Mouse (Mus musculus): Measurements from ENCODE around the gene Borcs8. TPM values are rescaled to one million over a fixed set of nuclear protein-coding genes. Genes with fewer than 3 reads are reported as not detected.

The Borcs8 gene
- 66.7 TPM for polyA plus RNA-seq (2017; shearing (Covaris generic))

GRCm38 (mm10) chr8:70139026-70139857 is at the start of gene Borcs8, which contains the start of the genes Rfxank and Mef2b:
Gene Borcs8 (plus strand): TSS chr8:70139499.
Gene Rfxank (minus strand): TSS chr8:70139154.
Gene Mef2b (plus strand): TSS chr8:70139711.

DNA sequence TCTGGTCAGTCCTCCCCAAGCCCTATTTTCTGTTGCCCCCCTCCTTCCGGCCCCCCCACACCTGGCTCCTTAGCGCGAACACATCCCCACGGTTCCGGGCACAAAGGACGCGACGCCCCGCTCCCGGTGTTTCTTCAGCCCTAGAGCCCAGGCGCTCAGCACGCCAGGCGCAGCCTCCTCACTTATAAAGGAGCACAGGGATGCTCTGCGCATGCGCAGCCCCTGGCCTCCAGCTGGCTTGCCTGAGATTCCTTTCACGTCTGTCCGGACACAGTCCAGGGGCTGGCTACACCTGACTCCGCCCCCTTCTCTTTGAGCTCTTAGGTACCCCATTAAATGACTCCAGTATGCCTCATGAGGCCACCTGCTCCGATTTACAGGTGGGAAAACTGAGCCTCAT is 18.6 kb upstream of the Borcs8 start, which contains the start of gene Ncan:
Gene Ncan (minus strand): TSS at position 207 of the 400 bp plus-strand sequence.

GRCm38 (mm10) chr8:70131166-70131883 is 8.0 kb upstream of the Borcs8 start, which contains the start of gene Nr2c2ap:
Gene Nr2c2ap (plus strand): TSS chr8:70131333.

DNA sequence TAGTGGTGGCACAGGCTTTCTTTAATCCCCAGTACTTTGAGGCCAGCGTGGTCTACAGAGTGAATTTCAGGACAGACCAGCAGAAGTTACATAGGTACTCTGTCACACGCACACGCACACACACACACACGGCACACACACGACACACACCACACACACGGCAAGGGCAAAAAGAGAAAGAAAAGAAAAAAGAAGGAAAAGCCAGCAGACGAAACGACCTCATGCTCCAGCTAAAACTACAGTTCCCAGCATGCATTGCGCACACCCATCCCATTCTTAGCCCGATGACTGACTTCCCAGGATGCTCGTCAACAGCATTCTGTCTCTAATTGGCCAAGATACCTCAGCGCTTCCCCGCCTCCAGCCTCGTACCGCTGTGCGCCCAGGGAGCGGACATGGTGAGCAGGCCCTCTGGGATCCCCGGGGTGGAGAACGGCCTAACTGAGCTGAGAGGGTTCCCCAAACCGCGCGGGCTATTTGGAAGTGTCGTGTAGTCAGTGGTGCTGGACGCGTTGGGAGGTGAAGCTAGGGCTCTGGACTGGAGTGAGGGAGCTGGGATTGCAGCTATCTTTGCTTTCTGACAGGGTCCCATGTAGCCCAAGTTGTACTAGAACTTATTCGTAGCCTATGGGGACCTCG is 32.9 kb downstream of the Borcs8 start, which contains the start of gene Tmem161a:
Gene Tmem161a (plus strand): TSS at position 314 of the 639 bp plus-strand sequence.

Other genes with a start within 250 kb of the Borcs8 start
- gene Tssk6, start 237.3 kb upstream of the Borcs8 start, polyA plus RNA-seq (2017; shearing (Covaris generic)), result 3.4 TPM
- gene Ndufa13, start 236.9 kb upstream of the Borcs8 start, polyA plus RNA-seq (2017; shearing (Covaris generic)), result 190 TPM
- not detected for gene Yjefn3, start 236.8 kb upstream of the Borcs8 start, polyA plus RNA-seq (2017; shearing (Covaris generic))
- 29.4 TPM for gene Gatad2a, start 143.1 kb upstream of the Borcs8 start, polyA plus RNA-seq (2017; shearing (Covaris generic))
- 50.6 TPM for gene Mau2, start 96.8 kb upstream of the Borcs8 start, polyA plus RNA-seq (2017; shearing (Covaris generic))
- 78.6 TPM for gene Sugp1, start 96.7 kb upstream of the Borcs8 start, polyA plus RNA-seq (2017; shearing (Covaris generic))
- gene Tm6sf2, start 66.6 kb upstream of the Borcs8 start, polyA plus RNA-seq (2017; shearing (Covaris generic)), result 0.37 TPM
- not detected for gene Hapln4, start 56.0 kb upstream of the Borcs8 start, polyA plus RNA-seq (2017; shearing (Covaris generic))
- not detected for gene Ncan, start 18.6 kb upstream of the Borcs8 start, polyA plus RNA-seq (2017; shearing (Covaris generic))
- 59.8 TPM for gene Nr2c2ap, start 8.2 kb upstream of the Borcs8 start, polyA plus RNA-seq (2017; shearing (Covaris generic))
- gene Rfxank, start 345 bp upstream of the Borcs8 start, polyA plus RNA-seq (2017; shearing (Covaris generic)), result 45.4 TPM
- gene Mef2b, start 212 bp downstream of the Borcs8 start, polyA plus RNA-seq (2017; shearing (Covaris generic)), result 2.1 TPM
- gene Tmem161a, start 32.9 kb downstream of the Borcs8 start, polyA plus RNA-seq (2017; shearing (Covaris generic)), result 64.2 TPM
- gene Slc25a42, start 72.8 kb downstream of the Borcs8 start, polyA plus RNA-seq (2017; shearing (Covaris generic)), result 14.6 TPM
- 37.7 TPM for gene Sugp2, start 94.7 kb downstream of the Borcs8 start, polyA plus RNA-seq (2017; shearing (Covaris generic))
- gene Armc6, start 95.0 kb downstream of the Borcs8 start, polyA plus RNA-seq (2017; shearing (Covaris generic)), result 15.6 TPM
- gene Homer3, start 143.3 kb downstream of the Borcs8 start, polyA plus RNA-seq (2017; shearing (Covaris generic)), result 1.3 TPM
- gene Ddx49, start 163.0 kb downstream of the Borcs8 start, polyA plus RNA-seq (2017; shearing (Covaris generic)), result 59.3 TPM
- 349 TPM for gene Cope, start 163.0 kb downstream of the Borcs8 start, polyA plus RNA-seq (2017; shearing (Covaris generic))
- not detected for gene Cers1, start 176.3 kb downstream of the Borcs8 start, polyA plus RNA-seq (2017; shearing (Covaris generic))
- not detected for gene Gdf1, start 190.3 kb downstream of the Borcs8 start, polyA plus RNA-seq (2017; shearing (Covaris generic))
- gene Upf1, start 213.8 kb downstream of the Borcs8 start, polyA plus RNA-seq (2017; shearing (Covaris generic)), result 6.2 TPM
- gene Comp, start 234.1 kb downstream of the Borcs8 start, polyA plus RNA-seq (2017; shearing (Covaris generic)), result 1.1 TPM

All from inflammation-experienced regulatory T-cells, adult 16 weeks (primary cell).